Mouse (Mus musculus) kidney, postnatal 10 days (tissue): Measurements from ENCODE around the gene Cdhr1.
"Not testable (repeated sequence)": the region's sequence is repeated elsewhere in the genome, so short reads cannot be mapped to it uniquely, and the experiment has no call there.

Experiments
- DNase-seq: peaks from one replicate; pipeline ENCODE4 v3.0.0; 2021; ENCODE audit warnings: mixed read lengths

Gene Cdhr1

GRCm38 (mm10) chr14:37097956-37098530, at the start of gene Cdhr1:
Gene Cdhr1 (minus strand): TSS chr14:37098347.
- DNase-seq = peak; percentile 25

- no peak for DNase-seq
Measured at GRCm38 (mm10) chr14:37139051-37139710, 41.0 kb upstream of the Cdhr1 start.

- not testable (repeated sequence) for DNase-seq
Measured at GRCm38 (mm10) chr14:37137596-37137995, 39.4 kb upstream of the Cdhr1 start.

GRCm38 (mm10) chr14:37136110-37136509, 38.0 kb upstream of the Cdhr1 start:
- DNase-seq = no peak

GRCm38 (mm10) chr14:37135671-37136070, 37.5 kb upstream of the Cdhr1 start:
- DNase-seq = no peak

- peak; percentile 97 for DNase-seq
Measured at GRCm38 (mm10) chr14:37135127-37135593, 37.0 kb upstream of the Cdhr1 start, which contains the start of gene Ghitm. Gene Ghitm (minus strand): TSS chr14:37135272.

- no peak for DNase-seq
Measured at GRCm38 (mm10) chr14:37134304-37135126, 36.4 kb upstream of the Cdhr1 start.

GRCm38 (mm10) chr14:37127652-37128051, 29.5 kb upstream of the Cdhr1 start:
- DNase-seq = peak; percentile 66

- DNase-seq = no peak
Measured at GRCm38 (mm10) chr14:37119233-37119632, 21.1 kb upstream of the Cdhr1 start.

GRCm38 (mm10) chr14:37113922-37114321, 15.8 kb upstream of the Cdhr1 start, which contains the start of gene 2610528A11Rik:
Gene 2610528A11Rik (minus strand): TSS chr14:37114022.
- DNase-seq = no peak

- no peak for DNase-seq
Measured at GRCm38 (mm10) chr14:37112931-37113330, 14.8 kb upstream of the Cdhr1 start.

GRCm38 (mm10) chr14:37111371-37111770, 13.2 kb upstream of the Cdhr1 start:
- DNase-seq = no peak

GRCm38 (mm10) chr14:37110456-37110855, 12.3 kb upstream of the Cdhr1 start:
- DNase-seq = no peak

- DNase-seq = no peak
Measured at GRCm38 (mm10) chr14:37109975-37110374, 11.8 kb upstream of the Cdhr1 start.

GRCm38 (mm10) chr14:37109460-37109859, 11.3 kb upstream of the Cdhr1 start:
- no peak for DNase-seq

GRCm38 (mm10) chr14:37105846-37106245, 7.7 kb upstream of the Cdhr1 start:
- no peak for DNase-seq

GRCm38 (mm10) chr14:37104747-37105146, 6.6 kb upstream of the Cdhr1 start:
- DNase-seq = peak; percentile 85

GRCm38 (mm10) chr14:37102484-37102883, 4.3 kb upstream of the Cdhr1 start:
- DNase-seq = no peak

GRCm38 (mm10) chr14:37101531-37101930, 3.4 kb upstream of the Cdhr1 start:
- no peak for DNase-seq

- no peak for DNase-seq
Measured at GRCm38 (mm10) chr14:37095556-37095955, 2.6 kb downstream of the Cdhr1 start.

GRCm38 (mm10) chr14:37094436-37094835, 3.7 kb downstream of the Cdhr1 start:
- DNase-seq = no peak

- no peak for DNase-seq
Measured at GRCm38 (mm10) chr14:37083755-37084154, 14.4 kb downstream of the Cdhr1 start.

GRCm38 (mm10) chr14:37080724-37081123, 17.4 kb downstream of the Cdhr1 start:
- DNase-seq = no peak
